Mouse (Mus musculus) 3T3-L1 (cell line): ENCODE data around the gene Isyna1.

Experiments
- DNase-seq: peaks from one replicate; pipeline ENCODE4 v3.0.0-alpha.2; 2015; ENCODE audit warnings: low read depth, low spot score

The Isyna1 gene

DNA sequence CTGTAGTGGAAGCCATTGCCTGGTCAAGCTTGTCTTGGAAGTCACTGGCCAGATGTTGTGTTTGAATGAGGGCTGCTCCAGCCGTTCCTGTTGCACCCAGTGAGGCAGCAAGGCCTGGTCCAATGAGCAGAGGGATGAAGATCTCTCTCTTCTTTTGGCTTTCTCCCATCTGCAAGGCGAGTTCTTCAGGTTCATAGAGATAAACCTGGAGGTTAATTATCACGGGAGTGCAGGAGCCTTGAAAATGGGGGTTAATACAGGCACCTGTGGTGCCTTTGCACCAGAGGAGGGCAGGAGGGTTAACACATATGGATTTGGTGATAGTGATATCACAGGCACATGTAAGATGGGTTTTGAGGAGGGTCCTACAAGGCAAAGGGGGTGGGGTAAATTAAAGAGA is 28.0 kb downstream of the Isyna1 start:
- DNase-seq, result no peak

GRCm38 (mm10) chr8:70625104-70625503 is 30.9 kb downstream of the Isyna1 start:
- peak; percentile 66 for DNase-seq

GRCm38 (mm10) chr8:70627041-70627440 is 32.9 kb downstream of the Isyna1 start:
- DNase-seq, result no peak

DNA sequence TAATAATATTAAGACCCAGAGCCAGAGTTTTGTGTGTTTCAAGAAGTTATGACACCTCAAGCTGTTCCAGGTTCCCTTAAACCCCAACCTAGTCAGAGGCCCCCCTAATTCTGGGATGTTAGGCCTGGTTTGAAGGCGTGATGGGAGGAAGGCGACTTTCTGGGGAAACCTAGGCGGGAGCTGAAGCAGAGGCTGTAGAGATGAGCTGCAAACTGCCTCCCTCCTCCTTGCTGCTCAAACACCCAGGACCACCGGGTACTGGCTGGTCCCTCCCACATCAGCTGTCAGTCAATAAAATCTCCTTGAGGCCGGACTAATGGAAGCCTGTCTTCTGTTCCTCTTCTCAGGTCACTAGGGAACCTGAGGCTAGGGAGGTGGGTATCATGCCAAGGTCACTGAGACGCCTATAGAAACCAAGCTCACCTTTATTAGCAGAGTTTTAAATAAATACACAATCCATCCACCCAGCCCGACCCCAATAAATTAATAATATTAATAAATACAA is 34.9 kb downstream of the Isyna1 start:
- no peak for DNase-seq

DNA sequence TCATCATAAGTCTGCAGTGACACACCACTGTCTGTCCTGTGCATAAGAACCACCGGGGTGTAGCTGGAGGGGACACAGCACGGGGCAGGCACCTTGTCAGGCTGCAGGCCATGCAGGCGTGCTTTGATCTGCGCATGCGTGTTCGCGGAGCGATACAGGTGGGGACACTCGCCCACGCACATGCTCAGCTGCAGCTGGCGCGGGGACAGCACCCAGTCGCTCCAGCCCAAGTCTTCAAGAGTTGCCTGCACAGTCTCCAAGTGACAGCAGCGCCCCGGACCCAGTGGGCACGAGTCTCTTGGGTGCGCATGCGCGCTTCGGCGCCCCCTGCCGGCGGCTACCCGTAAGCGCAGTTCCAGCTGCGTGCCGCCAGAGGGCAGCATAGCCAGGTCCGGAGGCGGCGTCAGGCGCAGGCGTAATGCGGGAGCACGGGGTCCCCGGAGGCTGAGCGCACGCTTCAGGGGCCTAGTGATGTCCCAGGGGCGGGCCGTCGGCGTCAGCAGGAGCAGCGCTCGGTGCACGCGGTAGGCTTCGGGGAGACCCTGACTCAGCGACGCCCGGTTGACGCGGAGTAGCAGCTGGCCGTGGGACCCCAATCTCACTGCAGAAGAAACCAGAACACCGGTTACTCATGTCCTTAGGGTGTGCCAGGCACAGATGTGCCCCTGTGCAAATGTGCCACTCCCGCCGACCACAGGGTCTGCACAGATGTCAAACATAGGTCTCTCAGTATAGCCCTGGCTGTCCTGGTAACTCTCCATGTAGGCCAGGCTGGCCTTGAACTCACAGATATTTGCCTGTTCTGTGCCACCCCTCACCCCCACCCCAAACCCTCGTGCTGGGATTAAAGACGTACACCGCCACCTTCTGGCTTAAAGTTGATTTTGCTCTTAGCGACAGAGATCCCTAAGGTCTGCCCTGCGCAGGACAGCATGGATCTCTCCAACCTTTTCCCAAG is 35.7 kb downstream of the Isyna1 start:
- DNase-seq, result peak; percentile 86

- peak; percentile 88 for DNase-seq
Observed at GRCm38 (mm10) chr8:70630532-70631381, 36.6 kb downstream of the Isyna1 start.

- DNase-seq, result peak; percentile 21
Observed at GRCm38 (mm10) chr8:70631436-70631835, 37.3 kb downstream of the Isyna1 start.

GRCm38 (mm10) chr8:70632346-70632892 is 38.2 kb downstream of the Isyna1 start, which contains the start of gene Gdf15:
Gdf15 (minus strand) TSS chr8:70632456.
- no peak for DNase-seq

DNA sequence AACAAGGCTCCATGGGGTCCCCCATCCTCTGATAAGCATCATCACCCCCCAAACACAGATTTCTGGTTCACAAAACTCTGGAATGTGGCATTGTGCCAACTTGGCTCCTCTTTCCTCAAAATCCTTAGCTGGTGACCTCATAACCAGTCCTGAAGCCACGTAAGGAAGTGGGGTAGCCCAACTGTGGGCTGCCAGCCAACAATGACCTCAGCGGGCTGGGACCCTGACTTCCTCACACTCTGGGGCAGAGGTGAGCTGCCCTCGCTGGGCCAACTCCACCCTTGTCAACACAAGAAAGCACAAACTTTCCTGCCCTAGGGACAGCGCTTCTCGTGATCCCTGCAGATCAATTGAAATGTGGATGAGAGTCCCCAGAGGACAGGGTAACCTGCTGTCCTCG is 39.9 kb downstream of the Isyna1 start:
- peak; percentile 84 for DNase-seq

- no peak for DNase-seq
Observed at GRCm38 (mm10) chr8:70635527-70635926, 41.4 kb downstream of the Isyna1 start.

- no peak for DNase-seq
Observed at GRCm38 (mm10) chr8:70636838-70637237, 42.7 kb downstream of the Isyna1 start.

GRCm38 (mm10) chr8:70638752-70639151 is 44.6 kb downstream of the Isyna1 start:
- no peak for DNase-seq

DNA sequence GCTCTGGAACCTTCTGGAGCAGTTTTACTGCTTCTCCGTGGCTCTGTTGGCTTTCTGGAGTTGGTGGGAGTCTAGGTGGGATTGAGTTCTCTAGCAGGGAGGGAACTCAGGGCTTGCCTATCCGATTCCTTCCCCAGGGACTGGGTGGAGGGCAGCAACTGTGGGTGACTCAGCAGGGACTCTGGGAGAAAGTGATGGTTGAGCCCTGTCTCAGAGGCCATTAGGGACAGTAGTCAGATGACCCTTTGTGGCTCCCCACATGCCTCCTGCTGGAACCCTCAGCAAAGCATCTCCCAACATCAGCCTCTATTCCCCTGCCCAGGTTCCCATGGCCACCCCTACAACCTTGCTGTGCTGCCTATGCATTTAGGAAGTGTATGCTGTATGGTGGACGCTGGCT is 48.8 kb downstream of the Isyna1 start:
- DNase-seq, result peak; percentile 79

- DNase-seq, result no peak
Observed at GRCm38 (mm10) chr8:70644065-70644464, 49.9 kb downstream of the Isyna1 start.

- no peak for DNase-seq
Observed at GRCm38 (mm10) chr8:70645501-70646224, 51.5 kb downstream of the Isyna1 start.

- DNase-seq, result no peak
Observed at GRCm38 (mm10) chr8:70646369-70646768, 52.2 kb downstream of the Isyna1 start.

DNA sequence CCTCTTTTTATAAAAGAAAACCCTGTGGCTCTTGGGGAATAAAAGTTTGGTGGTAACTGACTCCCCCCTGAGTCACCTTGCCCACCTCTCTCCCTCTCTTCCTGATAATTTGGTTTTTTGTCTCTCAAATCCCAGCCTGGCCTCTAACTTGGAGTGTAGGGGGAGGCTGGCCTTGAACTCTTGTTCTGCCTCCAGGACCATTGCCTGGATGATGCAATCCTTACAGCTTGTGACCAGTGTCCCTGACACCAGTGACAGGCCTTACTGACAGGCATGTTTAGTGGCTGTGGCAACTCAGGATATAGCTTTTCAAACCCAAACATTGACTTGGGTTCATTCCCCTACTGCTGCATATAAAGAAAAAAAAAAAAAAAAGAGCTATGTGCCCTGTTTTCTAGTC is 52.6 kb downstream of the Isyna1 start:
- DNase-seq, result no peak
